Mouse (Mus musculus) G1E (cell line): Measurements from ENCODE around the gene Ints12.

Source experiments
- CTCF ChIP-seq: IDR thresholded peaks from 2 replicates; pipeline ENCODE4 v1.5.1; 2012; ENCODE audit warnings: low read depth, low read length, inconsistent platforms, mixed read lengths
- POLR2AphosphoS5 ChIP-seq: IDR thresholded peaks from 2 replicates; pipeline ENCODE4 v1.6.1; 2012; ENCODE audit warnings: low read depth, low read length, inconsistent platforms; ENCODE audit not compliant: insufficient replicate concordance

GRCm38 (mm10) chr3:133092936-133093335 lies 1.3 kb downstream of the Ints12 start:
- no peak for TF ChIP-seq CTCF
- TF ChIP-seq POLR2AphosphoS5 = no peak
